Mouse (Mus musculus): ENCODE results near the gene Zfp523.

DNA sequence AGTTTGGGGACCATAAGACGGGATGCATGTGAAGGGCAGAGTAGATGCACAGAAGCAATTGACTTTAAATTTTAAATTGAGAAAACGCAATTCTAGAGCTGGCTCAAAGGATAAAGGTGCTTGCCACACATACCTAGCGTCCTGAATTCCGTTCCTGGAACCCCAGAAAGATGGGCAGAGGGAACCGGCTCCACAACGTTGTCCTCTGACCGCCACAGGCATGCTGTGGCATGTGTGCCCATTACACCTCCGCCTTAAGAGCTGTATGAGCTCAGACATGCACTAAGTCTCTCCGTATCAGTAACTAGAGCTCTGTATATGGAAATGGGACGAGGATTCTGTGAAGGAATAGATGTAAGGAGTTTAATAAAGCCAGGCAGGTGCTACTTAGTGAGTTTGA, 47.7 kb downstream of the Zfp523 start:
- no peak for TF ChIP-seq CTCF (IDR thresholded peaks at IDR 0.05; ENCODE audit: insufficient read depth, low read length)
- no peak for TF ChIP-seq POLR2A (IDR thresholded peaks at IDR 0.05; ENCODE audit: borderline replicate concordance, extremely low read depth, low read depth, low read length)
